Mouse (Mus musculus): ENCODE results near the gene Spcs2. TPM values are rescaled to one million over a fixed set of nuclear protein-coding genes. Genes with fewer than 3 reads are reported as not detected.
"Not testable (repeated sequence)": the region's sequence is repeated elsewhere in the genome, so short reads cannot be mapped to it uniquely, and the experiment has no call there.

Spcs2 gene
- polyA plus RNA-seq, 1 experiment from 2014 or later = 367 TPM

DNA sequence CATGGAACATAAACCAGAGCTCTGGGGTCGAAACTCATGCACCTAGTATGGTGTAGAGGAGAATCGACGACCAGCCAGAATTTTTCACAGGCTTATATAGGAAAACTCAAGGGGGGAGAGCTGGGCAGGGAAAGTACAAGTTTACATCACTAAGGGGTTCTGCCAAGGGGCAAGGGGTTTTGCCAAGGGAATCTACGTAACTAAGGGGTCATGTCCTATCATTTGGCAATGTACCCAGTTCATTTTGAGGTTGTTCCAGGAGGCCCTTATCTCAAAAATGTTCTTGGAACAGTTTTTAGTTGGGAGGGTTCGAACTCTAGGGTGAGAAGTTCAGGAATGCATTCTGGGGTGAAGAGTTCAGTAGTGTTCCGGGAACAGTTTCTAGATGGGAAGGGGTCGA lies 56.2 kb downstream of the Spcs2 start:
- H3K4me3 ChIP-seq; H3K9me3 ChIP-seq; H3K36me3 ChIP-seq (replicated peaks); H3K4me1 ChIP-seq; H3K27ac ChIP-seq; DNase-seq (ENCODE audit: extremely low spot score, low spot score); H3K27me3 ChIP-seq (ENCODE audit: poor library complexity, severe bottlenecking): not testable (repeated sequence)
- 82% methylated on average over 7 of the region's 7 CpGs for WGBS

DNA sequence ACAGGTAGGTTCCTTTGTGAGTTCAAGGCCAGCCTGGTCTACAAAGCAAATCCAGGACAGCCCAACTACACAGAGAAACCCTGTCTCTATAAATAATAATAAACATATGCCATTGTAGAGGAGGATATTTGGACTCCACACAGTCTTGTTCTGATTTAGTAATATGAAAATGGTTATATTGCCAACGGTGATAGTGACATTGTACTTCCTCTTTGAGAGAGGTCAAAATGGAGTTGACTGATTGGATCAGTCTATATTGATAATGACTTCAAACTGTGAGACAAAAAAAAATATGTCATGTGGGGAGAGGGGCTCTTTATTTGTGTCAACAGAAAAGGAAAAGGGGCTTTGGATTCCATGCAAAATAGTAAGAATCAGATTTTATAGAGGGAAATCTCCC lies 57.9 kb downstream of the Spcs2 start:
- H3K36me3 ChIP-seq (replicated peaks) = no peaks in the 10 kb centered on the region
- no peak for DNase-seq (ENCODE audit: extremely low spot score, low spot score)
- no peak overlapping the region for H3K4me3 ChIP-seq
- H3K27ac ChIP-seq = no peak overlapping the region
- WGBS = 91% methylated on average over 1 of the region's 1 CpGs
- H3K9me3 ChIP-seq = no peaks in the 10 kb centered on the region
- H3K27me3 ChIP-seq (ENCODE audit: poor library complexity, severe bottlenecking) = no peaks in the 10 kb centered on the region
- H3K4me1 ChIP-seq = no peaks in the 10 kb centered on the region

DNA sequence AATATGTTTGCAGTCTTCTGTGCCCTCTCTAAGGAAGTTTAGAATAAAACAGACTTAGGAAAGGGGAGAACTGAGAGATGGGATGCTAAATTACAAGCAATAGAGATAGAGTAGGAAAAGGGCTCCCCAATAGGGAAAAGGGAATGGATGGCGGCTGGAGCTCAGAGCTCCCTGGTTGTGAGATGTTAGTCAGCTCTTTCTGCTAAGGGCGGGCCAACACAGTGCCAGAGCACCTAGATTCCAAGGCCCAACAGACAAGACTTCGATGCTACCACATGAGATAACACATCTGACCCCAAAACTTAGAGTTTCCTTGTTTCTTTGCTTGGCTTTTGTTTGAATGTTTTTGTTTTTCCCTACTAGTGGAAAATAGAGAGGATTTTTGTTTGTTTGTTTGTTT lies 59.2 kb downstream of the Spcs2 start:
- not testable (repeated sequence) for H3K36me3 ChIP-seq (replicated peaks); H3K27me3 ChIP-seq (ENCODE audit: poor library complexity, severe bottlenecking); H3K4me1 ChIP-seq; H3K27ac ChIP-seq; H3K4me3 ChIP-seq; H3K9me3 ChIP-seq; DNase-seq (ENCODE audit: extremely low spot score, low spot score)
- WGBS = 84% methylated on average over 3 of the region's 3 CpGs

DNA sequence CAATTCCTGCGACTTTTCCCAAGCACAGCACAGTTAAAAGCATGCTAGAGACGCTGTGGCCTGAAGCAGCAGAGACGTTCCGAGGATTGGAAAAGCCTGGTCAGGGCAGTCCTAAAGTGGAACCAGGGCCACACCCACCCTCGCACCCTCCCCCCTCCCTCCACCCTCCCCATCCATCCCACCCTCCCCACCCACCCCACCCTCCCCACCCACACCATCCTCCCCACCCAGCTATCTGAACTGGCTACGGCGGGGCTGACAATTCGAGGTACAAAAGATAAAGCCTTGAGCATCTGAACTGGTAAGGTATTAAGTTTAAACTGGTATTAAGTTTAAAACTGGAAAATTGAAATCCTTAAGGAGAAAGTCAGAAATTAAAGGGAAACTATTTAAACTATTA lies 59.7 kb downstream of the Spcs2 start:
- no peak for DNase-seq (ENCODE audit: extremely low spot score, low spot score)
- Histone ChIP-seq H3K4me3 (no peak overlapping the region), H3K9me3 (no peaks in the 10 kb centered on the region), H3K27ac (no peak overlapping the region), H3K36me3 (replicated peaks) (no peaks in the 10 kb centered on the region), H3K27me3 (ENCODE audit: poor library complexity, severe bottlenecking) (no peaks in the 10 kb centered on the region), H3K4me1 (no peaks in the 10 kb centered on the region)
- 74% methylated on average over 8 of the region's 8 CpGs for WGBS

DNA sequence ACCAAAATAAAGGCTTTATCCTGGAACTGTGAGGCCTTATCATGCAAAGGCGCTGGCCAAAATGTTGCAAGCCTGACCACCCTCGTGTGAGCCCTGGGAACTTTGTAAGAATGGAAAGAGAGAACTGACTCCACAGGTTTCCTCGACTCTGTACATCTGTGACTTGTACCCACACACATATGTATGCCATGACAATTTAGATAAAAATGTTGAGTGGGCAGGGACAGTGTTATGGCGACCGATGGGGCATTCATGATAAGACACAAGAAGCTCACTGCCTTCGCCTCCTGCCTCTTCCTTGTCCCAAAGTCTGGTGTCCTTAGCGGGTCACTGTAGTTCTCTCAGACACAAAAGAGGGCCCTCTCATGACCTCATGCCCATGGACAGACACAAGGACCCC lies 64.1 kb downstream of the Spcs2 start:
- Histone ChIP-seq H3K9me3 (no peaks in the 10 kb centered on the region), H3K4me3 (no peak overlapping the region), H3K27me3 (ENCODE audit: poor library complexity, severe bottlenecking) (peaks cover 34% of the 10 kb centered on the region), H3K27ac (no peak overlapping the region), H3K4me1 (peaks cover 23% of the 10 kb centered on the region), H3K36me3 (replicated peaks) (no peaks in the 10 kb centered on the region)
- no peak for DNase-seq (ENCODE audit: extremely low spot score, low spot score)
- 79% methylated on average over 7 of the region's 7 CpGs for WGBS

DNA sequence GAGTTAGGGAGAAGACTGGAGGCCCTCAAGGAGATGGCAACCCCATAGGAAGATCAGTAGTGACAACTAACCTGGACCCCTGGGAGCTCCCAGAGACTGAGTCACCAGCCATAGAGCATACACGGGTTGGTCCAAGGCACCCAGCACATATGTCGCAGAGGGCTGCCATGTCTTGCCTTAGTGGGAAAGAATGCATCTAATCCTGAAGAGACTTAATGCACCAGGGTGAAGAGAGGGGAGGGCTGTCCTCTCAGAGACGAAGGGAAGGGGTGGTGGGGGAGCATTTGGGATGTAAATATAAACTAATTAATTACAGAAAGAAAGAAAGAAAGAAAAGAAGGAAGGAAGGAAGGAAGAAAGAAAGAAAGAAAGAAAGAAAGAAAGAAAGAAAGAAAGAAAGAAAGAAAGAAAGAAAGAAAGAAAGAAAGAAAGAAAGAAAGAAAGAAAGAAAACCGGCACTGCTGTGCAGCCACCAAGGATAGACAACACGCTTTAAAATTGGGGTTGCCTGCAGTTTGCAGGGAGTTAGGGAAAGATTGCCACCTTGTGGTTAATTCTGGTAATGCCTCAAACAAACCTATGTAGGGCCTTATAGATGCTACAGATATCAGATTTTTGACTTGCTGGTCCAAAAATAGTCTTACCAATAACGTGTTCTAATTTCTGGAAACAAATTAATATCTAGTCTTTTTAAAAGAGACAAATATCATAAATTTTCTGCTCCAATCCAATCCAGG lies 65.2 kb downstream of the Spcs2 start:
- 35% methylated on average over 6 of the region's 6 CpGs for WGBS

DNA sequence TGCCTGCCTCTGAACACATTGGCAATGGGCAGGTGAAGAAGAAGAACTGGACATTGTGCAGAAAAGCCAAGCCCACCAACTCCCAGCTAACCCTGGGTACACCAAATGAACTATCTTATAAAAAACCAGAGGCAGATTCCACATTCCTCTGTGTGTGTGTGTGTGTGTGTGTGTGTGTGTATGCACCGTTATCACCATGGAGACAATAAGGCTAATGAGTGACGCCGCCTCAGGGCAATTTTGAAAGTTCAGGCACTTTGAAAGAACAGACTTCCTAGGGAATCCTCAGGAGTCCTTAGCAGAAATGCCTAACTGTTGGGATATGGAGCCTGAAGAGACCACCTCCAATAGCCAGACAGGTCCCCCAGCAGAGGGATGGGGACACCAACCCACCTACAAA lies 66.0 kb downstream of the Spcs2 start:
- Histone ChIP-seq H3K4me1 (peaks cover 23% of the 10 kb centered on the region), H3K36me3 (replicated peaks) (no peaks in the 10 kb centered on the region), H3K27me3 (ENCODE audit: poor library complexity, severe bottlenecking) (peaks cover 39% of the 10 kb centered on the region), H3K4me3 (no peak overlapping the region), H3K9me3 (no peaks in the 10 kb centered on the region), H3K27ac (no peak overlapping the region)
- DNase-seq (ENCODE audit: extremely low spot score, low spot score) = no peak
- WGBS = 90% methylated on average over 3 of the region's 3 CpGs

More for the DNA sequence above, 65.2 kb downstream of the Spcs2 start:
- Histone ChIP-seq H3K4me1 (peaks cover 23% of the 10 kb centered on the region), H3K27ac (no peak overlapping the region), H3K36me3 (replicated peaks) (no peaks in the 10 kb centered on the region), H3K9me3 (no peaks in the 10 kb centered on the region), H3K4me3 (no peak overlapping the region), H3K27me3 (ENCODE audit: poor library complexity, severe bottlenecking) (peaks cover 39% of the 10 kb centered on the region)
- peak; percentile 40 for DNase-seq (ENCODE audit: extremely low spot score, low spot score)

DNA sequence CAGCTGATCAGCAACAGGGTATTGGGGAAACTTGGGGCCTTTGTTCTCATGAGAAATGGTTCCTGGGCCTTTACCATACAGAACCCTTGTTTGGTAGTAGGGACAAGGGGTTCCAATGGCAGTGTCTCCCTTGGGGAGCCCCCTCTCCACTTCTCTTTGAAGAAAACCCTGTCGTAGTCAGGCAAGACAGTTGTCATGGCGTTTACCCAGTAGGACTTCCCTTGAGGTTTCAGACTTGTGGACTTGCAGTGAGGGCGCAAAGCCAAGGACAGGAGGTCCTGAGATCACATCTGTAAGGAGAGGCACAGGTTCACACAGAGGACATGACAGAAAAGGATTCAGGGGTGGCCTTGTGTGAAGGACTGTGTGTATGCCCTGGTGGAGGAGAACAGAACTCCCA lies 66.8 kb downstream of the Spcs2 start:
- Histone ChIP-seq H3K27me3 (ENCODE audit: poor library complexity, severe bottlenecking) (peaks cover 39% of the 10 kb centered on the region), H3K36me3 (replicated peaks) (no peaks in the 10 kb centered on the region), H3K9me3 (no peaks in the 10 kb centered on the region), H3K4me3 (no peak overlapping the region), H3K27ac (no peak overlapping the region), H3K4me1 (peaks cover 23% of the 10 kb centered on the region)
- DNase-seq (ENCODE audit: extremely low spot score, low spot score) = no peak
- WGBS = 78% methylated on average over 3 of the region's 3 CpGs

DNA sequence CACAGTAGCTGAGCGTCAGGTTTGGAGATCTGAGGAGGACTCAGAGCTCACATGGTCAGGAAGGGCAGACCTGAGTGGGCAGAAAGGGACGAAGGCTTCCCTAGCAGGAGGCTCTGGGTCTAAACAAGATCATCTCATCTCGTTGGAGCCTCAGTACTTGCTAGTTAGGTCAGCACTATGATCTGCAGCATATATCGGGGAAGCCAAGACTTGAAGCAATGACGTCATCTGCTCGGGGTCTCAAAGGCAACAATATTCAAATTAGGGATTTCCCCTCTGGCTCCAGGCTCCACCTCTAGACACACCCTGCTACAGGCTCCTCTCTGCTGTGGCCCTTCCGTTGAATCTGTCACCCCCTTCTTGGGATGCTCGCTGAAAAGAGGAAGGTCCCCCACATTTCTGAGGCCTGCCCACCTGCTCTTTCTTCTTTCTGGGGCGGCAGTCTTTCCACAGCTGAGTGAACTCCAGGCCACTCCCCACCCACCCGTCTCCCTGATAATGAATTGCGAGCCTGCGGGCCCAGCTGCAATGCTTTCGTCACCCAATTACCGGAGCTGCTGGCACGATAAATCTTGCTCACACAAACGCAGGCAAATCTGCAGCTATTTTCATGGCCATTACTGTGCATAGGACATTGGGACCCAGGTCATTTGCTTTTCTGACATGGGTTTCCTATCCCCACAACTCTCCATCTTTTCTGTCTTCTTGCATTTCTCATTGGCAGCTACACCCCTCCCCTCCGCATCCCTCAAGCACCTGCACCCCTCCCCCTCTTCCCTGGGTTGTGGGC lies 67.9 kb downstream of the Spcs2 start:
- Histone ChIP-seq H3K27me3 (ENCODE audit: poor library complexity, severe bottlenecking) (peaks cover 39% of the 10 kb centered on the region), H3K9me3 (no peaks in the 10 kb centered on the region), H3K27ac (no peak overlapping the region), H3K4me1 (peaks cover 23% of the 10 kb centered on the region), H3K4me3 (peak overlapping the region; percentile 41), H3K36me3 (replicated peaks) (no peaks in the 10 kb centered on the region)
- no peak for DNase-seq (ENCODE audit: extremely low spot score, low spot score)
- WGBS = 11% methylated on average over 17 of the region's 17 CpGs

DNA sequence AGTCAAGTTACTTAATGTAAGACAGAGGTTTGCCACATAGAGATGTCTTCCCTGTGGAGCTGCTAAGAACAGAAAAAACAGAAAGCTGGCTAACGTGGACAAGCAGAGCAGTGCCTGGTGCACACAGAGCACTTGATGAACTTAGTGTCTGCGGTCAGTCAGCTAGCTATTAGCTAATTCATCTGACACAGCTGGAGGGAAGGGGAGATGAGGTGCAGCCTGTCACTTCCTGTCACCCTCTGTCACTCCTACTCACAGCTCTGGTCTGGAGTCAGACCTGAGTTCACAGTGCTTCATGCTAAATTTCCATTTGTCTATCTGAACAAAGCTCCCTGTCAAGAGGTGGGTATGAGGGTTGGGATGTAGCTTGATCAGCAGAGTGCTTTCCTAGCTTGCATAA lies 69.2 kb downstream of the Spcs2 start:
- Histone ChIP-seq H3K9me3 (no peaks in the 10 kb centered on the region), H3K27ac (no peak overlapping the region), H3K4me1 (peaks cover 23% of the 10 kb centered on the region), H3K27me3 (ENCODE audit: poor library complexity, severe bottlenecking) (peaks cover 39% of the 10 kb centered on the region), H3K36me3 (replicated peaks) (no peaks in the 10 kb centered on the region), H3K4me3 (no peak overlapping the region)
- WGBS = 74% methylated on average over 2 of the region's 2 CpGs
- DNase-seq (ENCODE audit: extremely low spot score, low spot score) = no peak

DNA sequence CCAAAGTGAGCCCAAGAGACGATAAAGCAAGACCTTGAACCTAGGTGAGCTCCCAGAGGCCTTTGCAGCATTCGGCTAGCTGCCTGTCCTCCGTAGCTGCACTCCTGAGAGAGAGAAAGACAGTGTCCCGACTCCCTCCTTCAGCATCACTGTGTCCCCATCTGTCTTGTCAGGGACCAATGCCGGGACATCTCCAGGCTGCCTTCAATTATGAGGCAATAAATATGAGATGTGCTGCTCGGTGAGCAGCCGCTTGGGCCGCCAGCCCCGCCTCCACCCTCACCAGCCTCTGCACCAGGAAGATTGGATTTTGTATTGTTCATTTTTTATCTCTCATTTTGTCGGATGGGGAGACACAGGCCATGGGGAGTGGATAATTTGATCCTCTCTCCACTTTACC lies 72.4 kb downstream of the Spcs2 start:
- DNase-seq (ENCODE audit: extremely low spot score, low spot score) = no peak
- 87% methylated on average over 10 of the region's 10 CpGs for WGBS
- H3K27ac ChIP-seq = no peak overlapping the region

DNA sequence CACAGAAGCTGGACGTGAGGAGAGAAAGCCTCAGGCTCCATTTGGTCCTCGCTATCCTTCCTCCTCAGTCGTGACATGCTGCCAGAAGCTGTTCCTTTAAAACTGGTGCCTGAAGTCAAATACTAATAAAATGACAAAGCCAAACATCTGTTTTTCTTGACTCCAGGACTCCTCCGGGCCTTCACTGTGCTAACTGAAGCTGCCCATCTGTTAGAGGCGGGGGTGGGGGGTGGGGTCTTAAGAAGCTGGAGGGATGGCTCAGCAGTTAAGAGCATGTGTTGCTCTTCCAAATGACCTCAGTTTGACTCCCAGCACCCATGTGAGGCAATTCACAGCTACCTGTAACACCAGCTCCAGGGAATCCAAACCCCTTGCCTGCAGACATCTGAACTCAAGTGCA lies 74.7 kb downstream of the Spcs2 start:
- Histone ChIP-seq H3K27me3 (ENCODE audit: poor library complexity, severe bottlenecking) (no peaks in the 10 kb centered on the region), H3K4me1 (peaks cover 18% of the 10 kb centered on the region), H3K27ac (no peak overlapping the region), H3K36me3 (replicated peaks) (no peaks in the 10 kb centered on the region), H3K9me3 (no peaks in the 10 kb centered on the region), H3K4me3 (no peak overlapping the region)
- DNase-seq (ENCODE audit: extremely low spot score, low spot score) = no peak
- WGBS = 63% methylated on average over 5 of the region's 5 CpGs

More for the DNA sequence above, 72.4 kb downstream of the Spcs2 start:
- Histone ChIP-seq H3K27me3 (ENCODE audit: poor library complexity, severe bottlenecking) (peaks cover 17% of the 10 kb centered on the region), H3K4me1 (peaks cover 28% of the 10 kb centered on the region), H3K36me3 (replicated peaks) (no peaks in the 10 kb centered on the region), H3K4me3 (no peak overlapping the region), H3K9me3 (no peaks in the 10 kb centered on the region)

DNA sequence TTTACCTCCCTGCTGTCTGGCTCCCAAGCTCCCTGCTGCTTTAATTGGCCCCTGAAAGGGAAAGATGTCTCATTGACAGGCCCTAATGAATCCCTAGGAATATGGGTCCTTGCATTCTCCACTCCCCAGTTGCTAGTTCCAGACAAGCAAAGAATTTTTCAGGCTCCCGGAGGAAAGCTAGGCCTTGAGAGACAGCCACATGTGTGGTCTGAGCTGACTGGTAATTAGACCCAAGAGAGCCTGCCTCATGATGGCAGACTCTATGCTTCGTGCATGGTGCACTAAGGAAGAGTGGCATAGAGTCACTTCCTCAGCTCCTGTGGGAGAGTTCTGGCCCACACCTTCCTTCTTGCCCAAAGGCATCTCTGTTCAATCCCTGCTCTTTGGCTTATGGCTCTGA lies 75.3 kb downstream of the Spcs2 start:
- Histone ChIP-seq H3K4me1 (peaks cover 18% of the 10 kb centered on the region), H3K27ac (no peak overlapping the region), H3K9me3 (no peaks in the 10 kb centered on the region), H3K4me3 (no peak overlapping the region), H3K36me3 (replicated peaks) (no peaks in the 10 kb centered on the region), H3K27me3 (ENCODE audit: poor library complexity, severe bottlenecking) (no peaks in the 10 kb centered on the region)
- WGBS = 61% methylated on average over 2 of the region's 2 CpGs
- no peak for DNase-seq (ENCODE audit: extremely low spot score, low spot score)

Measured in forebrain, embryonic 10.5 days (tissue).